Mouse (Mus musculus) spleen, adult 2 months (tissue): ENCODE measurements around the gene Fry. TPM values are rescaled to one million over a fixed set of nuclear protein-coding genes. Genes with fewer than 3 reads are reported as not detected.

Experiments
- DNase-seq, 2 experiments: peaks; one replicate each; pipeline versions ENCODE4 v3.0.0 to v3.0.0-alpha.2; 2012 to 2021; ENCODE audit warnings: low spot score in 2 of 2, low read depth in 1 of 2
- H3K27ac ChIP-seq: fragments of 200-500 bp; 2 replicates; pipeline ENCODE4 v1.5.1; 2012; ENCODE audit warnings: low read length, inconsistent platforms; ENCODE audit not compliant: insufficient read depth
- H3K27me3 ChIP-seq: fragments of 200-500 bp; 2 replicates; pipeline ENCODE4 v1.6.1; 2012; ENCODE audit warnings: mild to moderate bottlenecking, moderate library complexity, low read length, inconsistent platforms; ENCODE audit not compliant: control insufficient read depth, insufficient read depth
- H3K36me3 ChIP-seq: fragments of 200-500 bp; 2 replicates; pipeline ENCODE4 v1.6.1; 2012; ENCODE audit warnings: mild to moderate bottlenecking, low read length, inconsistent platforms; ENCODE audit not compliant: control insufficient read depth, insufficient read depth
- H3K4me1 ChIP-seq: fragments of 200-500 bp; 2 replicates; pipeline ENCODE4 v1.6.1; 2011; ENCODE audit warnings: inconsistent platforms; ENCODE audit not compliant: control insufficient read depth, insufficient read depth, insufficient read length
- H3K4me3 ChIP-seq: fragments of 200-500 bp; 2 replicates; pipeline ENCODE4 v1.5.1; 2011; ENCODE audit warnings: mild to moderate bottlenecking, inconsistent platforms; ENCODE audit not compliant: insufficient read depth, insufficient read length; ENCODE audit errors: extremely low read depth
- CTCF ChIP-seq: fragments of 200-500 bp; IDR thresholded peaks from 2 replicates; pipeline ENCODE4 v1.5.1; 2011; ENCODE audit warnings: mild to moderate bottlenecking, inconsistent platforms; ENCODE audit not compliant: insufficient read depth, insufficient read length, insufficient replicate concordance; ENCODE audit errors: extremely low read depth
- POLR2A ChIP-seq: fragments of 200-500 bp; IDR thresholded peaks from 2 replicates; pipeline ENCODE4 v1.6.1; 2011; ENCODE audit warnings: low read depth, low read length, inconsistent platforms
- WGBS: fragments of 180-500 bp; shearing (Covaris S2); methylation state at CpG from one replicate; pipeline ENCODE4 v1.1.7; 2018; 5-methylcytosine and 5-hydroxymethylcytosine counted together
- polyA plus RNA-seq: library from polyadenylated mRNA; depleted of rRNA; stranded (reverse); fragments of >200 nt; gene quantifications from 2 replicates; pipeline ENCODE4 v1.2.3, GENCODE M21; 2012

The Fry gene
- polyA plus RNA-seq, 1 experiment = 9.2 TPM

GRCm38 (mm10) chr5:150216066-150216465 lies 97.6 kb downstream of the Fry start:
- Histone ChIP-seq H3K27me3 (no peaks in the 10 kb centered on the region), H3K4me1 (no peaks in the 10 kb centered on the region), H3K27ac (no peak overlapping the region), H3K36me3 (no peaks in the 10 kb centered on the region), H3K4me3 (no peak overlapping the region)
- no peak for DNase-seq
- TF ChIP-seq CTCF (no peak), POLR2A (no peak)
- 80% methylated on average over 11 of the region's 11 CpGs for WGBS

GRCm38 (mm10) chr5:150219457-150219856 lies 101.0 kb downstream of the Fry start:
- H3K4me1 ChIP-seq = no peaks in the 10 kb centered on the region
- H3K27ac ChIP-seq = no peak overlapping the region
- 93% methylated on average over 8 of the region's 8 CpGs for WGBS
- no peak for DNase-seq
- H3K4me3 ChIP-seq = no peak overlapping the region
- no peaks in the 10 kb centered on the region for H3K27me3 ChIP-seq
- no peaks in the 10 kb centered on the region for H3K36me3 ChIP-seq
- no peak for TF ChIP-seq CTCF
- no peak for TF ChIP-seq POLR2A

- H3K4me1 ChIP-seq = no peaks in the 10 kb centered on the region
- no peaks in the 10 kb centered on the region for H3K27me3 ChIP-seq
- H3K36me3 ChIP-seq = no peaks in the 10 kb centered on the region
- no peak overlapping the region for H3K27ac ChIP-seq
- TF ChIP-seq CTCF (peak; percentile 49; the same call in 1 of the 2 replicates), POLR2A (no peak)
- WGBS = 45% methylated on average over 7 of the region's 7 CpGs
- no peak overlapping the region for H3K4me3 ChIP-seq
- DNase-seq = peak in 1 of 2 experiments; percentile 19
Observed at GRCm38 (mm10) chr5:150220333-150220732, 101.9 kb downstream of the Fry start.

- Histone ChIP-seq H3K27me3 (no peaks in the 10 kb centered on the region), H3K27ac (no peak overlapping the region), H3K36me3 (no peaks in the 10 kb centered on the region), H3K4me3 (no peak overlapping the region), H3K4me1 (no peaks in the 10 kb centered on the region)
- TF ChIP-seq CTCF (no peak), POLR2A (no peak)
- 93% methylated on average over 6 of the region's 6 CpGs for WGBS
- no peak for DNase-seq
Observed at GRCm38 (mm10) chr5:150221806-150222205, 103.4 kb downstream of the Fry start.

- Histone ChIP-seq H3K4me1 (no peaks in the 10 kb centered on the region), H3K4me3 (no peak overlapping the region), H3K27ac (peak overlapping the region; percentile 41), H3K27me3 (no peaks in the 10 kb centered on the region), H3K36me3 (no peaks in the 10 kb centered on the region)
- no peak for DNase-seq
- TF ChIP-seq POLR2A (no peak), CTCF (no peak)
- WGBS = 82% methylated on average over 10 of the region's 10 CpGs
Observed at GRCm38 (mm10) chr5:150223546-150224239, 105.2 kb downstream of the Fry start.

GRCm38 (mm10) chr5:150229086-150229485 lies 110.6 kb downstream of the Fry start:
- no peaks in the 10 kb centered on the region for H3K4me1 ChIP-seq
- WGBS = 83% methylated on average over 5 of the region's 5 CpGs
- no peak overlapping the region for H3K27ac ChIP-seq
- H3K4me3 ChIP-seq = no peak overlapping the region
- DNase-seq = no peak
- TF ChIP-seq CTCF = no peak
- no peak for TF ChIP-seq POLR2A
- H3K27me3 ChIP-seq = no peaks in the 10 kb centered on the region
- no peaks in the 10 kb centered on the region for H3K36me3 ChIP-seq

GRCm38 (mm10) chr5:150229776-150230175 lies 111.3 kb downstream of the Fry start:
- no peaks in the 10 kb centered on the region for H3K4me1 ChIP-seq
- 96% methylated on average over 4 of the region's 4 CpGs for WGBS

More at GRCm38 (mm10) chr5:150229776-150230175, 111.3 kb downstream of the Fry start:
- DNase-seq = no peak
- TF ChIP-seq POLR2A (no peak), CTCF (no peak)
- Histone ChIP-seq H3K27me3 (no peaks in the 10 kb centered on the region), H3K27ac (no peak overlapping the region), H3K36me3 (no peaks in the 10 kb centered on the region), H3K4me3 (no peak overlapping the region)
